Comparison of ENCODE assay signal across 10 mouse cellular contexts in the genomic region with DNA sequence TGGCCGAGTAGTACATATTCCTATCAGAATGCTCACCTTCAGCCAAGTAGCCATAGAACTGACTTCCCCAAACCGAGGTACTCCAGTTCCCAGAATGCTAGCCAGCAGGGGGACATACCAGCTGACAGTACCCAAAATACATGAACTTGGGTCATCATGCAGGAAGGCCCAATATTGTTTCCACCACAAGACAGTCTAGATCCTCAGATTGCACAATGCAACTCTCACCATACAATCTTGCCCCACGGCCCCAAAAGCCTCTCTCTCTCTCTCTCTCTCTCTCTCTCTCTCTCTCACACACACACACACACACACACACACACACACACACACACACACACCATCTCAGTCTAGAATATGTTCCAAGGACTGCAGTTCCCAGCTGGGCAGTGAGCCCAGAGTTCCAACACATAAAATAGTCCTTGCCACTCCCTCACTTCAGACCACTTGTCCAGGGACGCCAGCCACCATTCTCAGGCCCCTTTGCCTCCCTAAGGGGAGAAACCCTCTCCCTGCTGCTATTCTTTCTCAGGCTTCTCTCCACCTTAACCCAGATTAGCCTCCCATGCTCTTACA. TPM values are rescaled to one million over a fixed set of nuclear protein-coding genes. Genes with fewer than 3 reads are reported as not detected.
DNase-seq lines count a peak whose midpoint lies in the region; ATAC-seq and TF ChIP-seq lines count a peak whose summit lies in the region.
"Had no signal": no experiment of that assay in that cellular context is flagged by ENCODE, and none has a peak within 500 bp of the region (broad histone marks: within the 10 kb centered on the region; RNA-seq: fewer than 3 reads in every experiment).

No protein-coding gene starts in this region.

- TF ChIP-seq CTCF in kidney, postnatal 0 days (IDR thresholded peaks at IDR 0.05; ENCODE audit: low read depth) = peak; percentile 2; the same call in 1 of the 2 replicates
- TF ChIP-seq CTCF in C2C12 (IDR thresholded peaks at IDR 0.05; ENCODE audit: control insufficient read depth, insufficient read depth, insufficient read length) = no peak
- TF ChIP-seq CTCF in brain, embryonic 14.5 days (IDR thresholded peaks at IDR 0.05; ENCODE audit: borderline replicate concordance, extremely low read depth, insufficient read depth, insufficient read length) = no peak

- no peak for ATAC-seq in kidney, postnatal 0 days (replicated peaks; ENCODE audit: low FRiP score, low read depth)
- no peak for ATAC-seq in kidney, embryonic 14.5 days (ENCODE audit: low FRiP score, low TSS enrichment)
- ATAC-seq in frontal cortex, adult (ENCODE audit: low TSS enrichment) = no peak
- ATAC-seq in midbrain, embryonic 15.5 days (replicated peaks) = no peak
- ATAC-seq: intestine, embryonic 15.5 days had no signal

- peaks cover 16% of the 10 kb centered on the region for H3K4me1 ChIP-seq in kidney, postnatal 0 days (replicated peaks; ENCODE audit: insufficient read depth, low read length)
- H3K4me1 ChIP-seq in kidney, embryonic 14.5 days (ENCODE audit: control insufficient read depth, insufficient read depth, low read length) = peaks cover 30% of the 10 kb centered on the region
- H3K4me1 ChIP-seq in midbrain, embryonic 15.5 days = peaks cover 35% of the 10 kb centered on the region

- no peak overlapping the region for H3K4me3 ChIP-seq in kidney, postnatal 0 days (replicated peaks; ENCODE audit: low read depth, low read length)
- H3K4me3 ChIP-seq in kidney, embryonic 14.5 days (ENCODE audit: low read length) = no peak overlapping the region
- no peak overlapping the region for H3K4me3 ChIP-seq in C2C12 (ENCODE audit: insufficient read depth, poor library complexity, severe bottlenecking)
- H3K4me3 ChIP-seq in midbrain, embryonic 15.5 days = no peak overlapping the region
- H3K4me3 ChIP-seq: intestine, embryonic 15.5 days had no signal

- H3K36me3 ChIP-seq in kidney, postnatal 0 days (ENCODE audit: insufficient read depth, low read length) = 0 out of 2 replicates have a peak, but pooled peaks cover 6% of the 10 kb centered on the region
- peaks cover 15% of the 10 kb centered on the region; the same call in 1 of the 2 replicates for H3K36me3 ChIP-seq in kidney, embryonic 14.5 days (ENCODE audit: control insufficient read depth, insufficient read depth, low read length)
- no peaks in the 10 kb centered on the region for H3K36me3 ChIP-seq in C2C12 (ENCODE audit: control insufficient read depth, insufficient read depth)
- H3K36me3 ChIP-seq in midbrain, embryonic 15.5 days (replicated peaks) = peaks cover 14% of the 10 kb centered on the region; the same call in 1 of the 2 replicates
- H3K36me3 ChIP-seq: intestine, embryonic 15.5 days had no signal

- no peaks in the 10 kb centered on the region for H3K9me3 ChIP-seq in kidney, postnatal 0 days (replicated peaks; ENCODE audit: low read length)
- no peaks in the 10 kb centered on the region for H3K9me3 ChIP-seq in kidney, embryonic 14.5 days (ENCODE audit: control insufficient read depth, low read length)
- no peaks in the 10 kb centered on the region for H3K9me3 ChIP-seq in midbrain, embryonic 15.5 days
- H3K9me3 ChIP-seq: intestine, embryonic 15.5 days had no signal

- H3K79me2 ChIP-seq in C2C12 (ENCODE audit: control insufficient read depth, insufficient read depth) = no peaks in the 10 kb centered on the region

- no peak overlapping the region for H3K9ac ChIP-seq in kidney, postnatal 0 days (ENCODE audit: low read depth, low read length)
- no peak overlapping the region for H3K9ac ChIP-seq in kidney, embryonic 14.5 days (ENCODE audit: low read depth, low read length)
- H3K9ac ChIP-seq in midbrain, embryonic 15.5 days = no peak overlapping the region
- H3K9ac ChIP-seq: intestine, embryonic 15.5 days had no signal

- no peaks in the 10 kb centered on the region for H3K79me3 ChIP-seq in C2C12 (ENCODE audit: low read depth)

- no peaks in the 10 kb centered on the region for H3K27me3 ChIP-seq in kidney, postnatal 0 days (ENCODE audit: insufficient read depth, low read length)
- H3K27me3 ChIP-seq in kidney, embryonic 14.5 days (ENCODE audit: control insufficient read depth, insufficient read depth, low read length) = no peaks in the 10 kb centered on the region; the same call in 1 of the 2 replicates
- H3K27me3 ChIP-seq in C2C12 (ENCODE audit: control insufficient read depth, insufficient read depth, insufficient read length) = no peaks in the 10 kb centered on the region
- no peaks in the 10 kb centered on the region for H3K27me3 ChIP-seq in midbrain, embryonic 15.5 days (replicated peaks)

- DNase-seq in kidney, postnatal 0 days (ENCODE audit: low spot score) = no peak
- peak; percentile 45 for DNase-seq in brain, embryonic 14.5 days (ENCODE audit: low read depth)
- DNase-seq in heart, postnatal 4 days = peak; percentile 80
- DNase-seq: thymus, adult 2 months had no signal

- no peak for TF ChIP-seq POLR2A in brain, embryonic 14.5 days (IDR thresholded peaks at IDR 0.05; ENCODE audit: borderline replicate concordance, extremely low read depth, insufficient read depth, insufficient read length, poor library complexity, severe bottlenecking)

- H3ac ChIP-seq in C2C12 (ENCODE audit: control insufficient read depth, insufficient read length, low read depth) = no peak overlapping the region

- 81% methylated on average over 4 of the region's 4 CpGs for WGBS in kidney, postnatal 0 days
- 70% methylated on average over 4 of the region's 4 CpGs for WGBS in kidney, embryonic 14.5 days
- WGBS in midbrain, embryonic 15.5 days = 82% methylated on average over 4 of the region's 4 CpGs

- no peak overlapping the region for H3K4me2 ChIP-seq in kidney, postnatal 0 days (ENCODE audit: low read length)
- H3K4me2 ChIP-seq in kidney, embryonic 14.5 days (replicated peaks; ENCODE audit: low read depth, low read length) = no peak overlapping the region
- no peak overlapping the region for H3K4me2 ChIP-seq in midbrain, embryonic 15.5 days
- H3K4me2 ChIP-seq: intestine, embryonic 15.5 days had no signal

- H3K27ac ChIP-seq in kidney, postnatal 0 days = no peak overlapping the region
- no peak overlapping the region for H3K27ac ChIP-seq in kidney, embryonic 14.5 days (ENCODE audit: low read depth, low read length)
- H3K27ac ChIP-seq in midbrain, embryonic 15.5 days = no peak overlapping the region
- H3K27ac ChIP-seq: intestine, embryonic 15.5 days had no signal

TF ChIP-seq in C2C12, 6 proteins besides CTCF, POLR2A, EP300 and RAD21:
- peak; percentile 20 for TF ChIP-seq CEBPB (IDR thresholded peaks at IDR 0.05; ENCODE audit: low read depth)
- TF ChIP-seq MYOG (IDR thresholded peaks at IDR 0.05; ENCODE audit: control insufficient read depth, extremely low read depth, insufficient read length) = no peak

RNA-seq across cellular contexts. Expression of a gene that starts 24.5 kb away (rescaled TPM):
- polyA plus RNA-seq in kidney, postnatal 0 days (2015; fragmentation: Nextera tagmentation; extraction: Ambion mirVana) = 3.9 and 4.4 TPM in 2 replicates
- polyA plus RNA-seq in kidney, embryonic 14.5 days (2014; fragmentation: Nextera tagmentation; extraction: Ambion mirVana) = 4.6 and 5.7 TPM in 2 replicates
- polyA plus RNA-seq in C2C12 (2012; fragmentation: generic; extraction: Trizol) = 3.1 TPM
- polyA plus RNA-seq in brain, embryonic 14.5 days (2012; rRNA removed) = 58.9 and 61.1 TPM in 2 replicates
- 100 to 1,000 TPM; 108 to 118 TPM for total RNA-seq in heart, postnatal 4 days (2021)
- polyA plus RNA-seq in midbrain, embryonic 15.5 days (2015; fragmentation: Nextera tagmentation; extraction: Ambion mirVana) = 11.8 and 13.9 TPM in 2 replicates
- total RNA-seq: megakaryocyte, adult 5-6 weeks had no signal

RNA-seq across cellular contexts. Expression of a gene that starts 37.7 kb away (rescaled TPM):
- 12.8 and 14.0 TPM in 2 replicates for polyA plus RNA-seq in kidney, postnatal 0 days (2015; fragmentation: Nextera tagmentation; extraction: Ambion mirVana)
- polyA plus RNA-seq in kidney, embryonic 14.5 days (2014; fragmentation: Nextera tagmentation; extraction: Ambion mirVana) = 6.3 and 12.0 TPM in 2 replicates
- 0.13 TPM for polyA plus RNA-seq in C2C12 (2012; fragmentation: generic; extraction: Trizol)
- polyA plus RNA-seq in brain, embryonic 14.5 days (2012; rRNA removed) = 9.6 and 11.1 TPM in 2 replicates
- 10 to 100 TPM; 39.5 to 40.6 TPM for total RNA-seq in heart, postnatal 4 days (2021)
- polyA plus RNA-seq in midbrain, embryonic 15.5 days (2015; fragmentation: Nextera tagmentation; extraction: Ambion mirVana) = 10.9 and 11.9 TPM in 2 replicates
